Mouse (Mus musculus): ENCODE results near the gene Aox2. TPM values are rescaled to one million over a fixed set of nuclear protein-coding genes. Genes with fewer than 3 reads are reported as not detected.
A peak's percentile ranks its signal among the peaks of the same experiment; 100 is the strongest.

The Aox2 gene
- total RNA-seq, 1 experiment from 2014 or later: 0.27 TPM

- DNase-seq: no peak
Measured at GRCm38 (mm10) chr1:58401396-58401795, 123.3 kb downstream of the Aox2 start.

- no peak for DNase-seq
Measured at GRCm38 (mm10) chr1:58403745-58404144, 125.6 kb downstream of the Aox2 start.

- DNase-seq: no peak
Measured at GRCm38 (mm10) chr1:58407321-58407720, 129.2 kb downstream of the Aox2 start.

GRCm38 (mm10) chr1:58408141-58408540 is 130.0 kb downstream of the Aox2 start:
- DNase-seq: no peak

- no peak for DNase-seq
Measured at GRCm38 (mm10) chr1:58409553-58410197, 131.5 kb downstream of the Aox2 start.

- no peak for DNase-seq
Measured at GRCm38 (mm10) chr1:58410198-58410588, 132.1 kb downstream of the Aox2 start.

GRCm38 (mm10) chr1:58410776-58411175 is 132.7 kb downstream of the Aox2 start:
- DNase-seq: no peak

GRCm38 (mm10) chr1:58415442-58415841 is 137.3 kb downstream of the Aox2 start:
- DNase-seq: no peak

GRCm38 (mm10) chr1:58416048-58416447 is 137.9 kb downstream of the Aox2 start:
- no peak for DNase-seq

- no peak for DNase-seq
Measured at GRCm38 (mm10) chr1:58420032-58420431, 141.9 kb downstream of the Aox2 start.

GRCm38 (mm10) chr1:58420961-58421360 is 142.8 kb downstream of the Aox2 start:
- no peak for DNase-seq

- DNase-seq: peak; percentile 10
Measured at GRCm38 (mm10) chr1:58422879-58423278, 144.8 kb downstream of the Aox2 start.

GRCm38 (mm10) chr1:58423371-58424248 is 145.5 kb downstream of the Aox2 start, which contains the start of gene Clk1:
Gene Clk1 (minus strand): TSS chr1:58424066.
- DNase-seq: peak; percentile 98

- DNase-seq: no peak
Measured at GRCm38 (mm10) chr1:58424551-58424950, 146.4 kb downstream of the Aox2 start.

Other genes starting within 250 kb of the Aox2 start
- gene Aox1, start 248.4 kb upstream of the Aox2 start, total RNA-seq (2021): 31.1 and 43.5 TPM in 2 replicates
- 3.3 and 6.4 TPM in 2 replicates for gene Aox3, start 165.2 kb upstream of the Aox2 start, total RNA-seq (2021)
- not detected in 2 replicates for gene Aox4, start 67.9 kb upstream of the Aox2 start, total RNA-seq (2021)
- gene Bzw1, start 114.6 kb downstream of the Aox2 start, total RNA-seq (2021): 131 and 160 TPM in 2 replicates
- gene Clk1, start 145.7 kb downstream of the Aox2 start, total RNA-seq (2021): 168 and 186 TPM in 2 replicates
- 13.3 and 22.0 TPM in 2 replicates for gene Nif3l1, start 166.8 kb downstream of the Aox2 start, total RNA-seq (2021)
- gene Ppil3, start 167.2 kb downstream of the Aox2 start, total RNA-seq (2021): 37.9 and 38.5 TPM in 2 replicates
- gene Orc2, start 226.8 kb downstream of the Aox2 start, total RNA-seq (2021): 21.6 and 23.1 TPM in 2 replicates